Mouse (Mus musculus) layer of hippocampus, postnatal 14 days (tissue): ENCODE results near the gene Fam124a. TPM values are rescaled to one million over a fixed set of nuclear protein-coding genes. Genes with fewer than 3 reads are reported as not detected.
"Not testable (repeated sequence)": the region's sequence is repeated elsewhere in the genome, so short reads cannot be mapped to it uniquely, and the experiment has no call there.

Experiments used
- DNase-seq, 2 experiments: peaks; one replicate each; pipeline ENCODE4 v3.0.0; 2021 to 2022; ENCODE audit warnings: low spot score in 2 of 2, mixed read lengths in 1 of 2
- long read RNA-seq, 2 experiments: library from polyadenylated mRNA; stranded (forward); transcript quantifications; one replicate each; pipeline ENCODE4 v2.0.0; 2021
- total RNA-seq, 2 experiments: library from RNA; stranded (reverse); gene quantifications; 2 replicates each; pipeline ENCODE4 v1.2.3; 2021

Gene Fam124a
- 10 to 100 TPM; 19.4 to 21.8 TPM for total RNA-seq
- long read RNA-seq, experiment 1, partial matches to known transcripts, result 0 of 2 reads
- long read RNA-seq, experiment 1, other reads (novel, unspliced or antisense), result 2 of 2 reads
- long read RNA-seq, experiment 2, partial matches to known transcripts, result 0 of 6 reads
- long read RNA-seq, experiment 2, other reads (novel, unspliced or antisense), result 5 of 6 reads

- peak; percentile 69 to 79 for DNase-seq
Observed at GRCm38 (mm10) chr14:62555309-62555829, at the start of gene Fam124a. Fam124a (plus strand) TSS chr14:62555737.

- no peak for DNase-seq
Observed at GRCm38 (mm10) chr14:62506261-62506660, 49.3 kb upstream of the Fam124a start.

GRCm38 (mm10) chr14:62509350-62509749 lies 46.2 kb upstream of the Fam124a start:
- DNase-seq, result no peak

GRCm38 (mm10) chr14:62512845-62513244 lies 42.7 kb upstream of the Fam124a start:
- no peak for DNase-seq

GRCm38 (mm10) chr14:62530951-62531350 lies 24.6 kb upstream of the Fam124a start:
- DNase-seq, result no peak

- DNase-seq, result no peak
Observed at GRCm38 (mm10) chr14:62536127-62536526, 19.4 kb upstream of the Fam124a start.

- DNase-seq, result no peak
Observed at GRCm38 (mm10) chr14:62536988-62537387, 18.5 kb upstream of the Fam124a start.

- peak; percentile 37 to 75 for DNase-seq
Observed at GRCm38 (mm10) chr14:62539834-62540233, 15.7 kb upstream of the Fam124a start.

GRCm38 (mm10) chr14:62541751-62542150 lies 13.8 kb upstream of the Fam124a start:
- DNase-seq, result no peak

- no peak for DNase-seq
Observed at GRCm38 (mm10) chr14:62546296-62546695, 9.2 kb upstream of the Fam124a start.

- DNase-seq, result peak in 1 of 2 experiments; percentile 14
Observed at GRCm38 (mm10) chr14:62546746-62547145, 8.8 kb upstream of the Fam124a start.

- no peak for DNase-seq
Observed at GRCm38 (mm10) chr14:62550121-62550520, 5.4 kb upstream of the Fam124a start.

GRCm38 (mm10) chr14:62552771-62553170 lies 2.8 kb upstream of the Fam124a start:
- DNase-seq, result no peak

- no peak for DNase-seq
Observed at GRCm38 (mm10) chr14:62553786-62554185, 1.8 kb upstream of the Fam124a start.

- peak in 1 of 2 experiments; percentile 25 for DNase-seq
Observed at GRCm38 (mm10) chr14:62555840-62556810, 588 bp downstream of the Fam124a start.

GRCm38 (mm10) chr14:62557111-62557510 lies 1.6 kb downstream of the Fam124a start:
- DNase-seq, result no peak

- peak; percentile 63 to 67 for DNase-seq
Observed at GRCm38 (mm10) chr14:62561875-62562748, 6.6 kb downstream of the Fam124a start.

GRCm38 (mm10) chr14:62563679-62564078 lies 8.1 kb downstream of the Fam124a start:
- no peak for DNase-seq

GRCm38 (mm10) chr14:62566821-62567220 lies 11.3 kb downstream of the Fam124a start, which contains the start of gene Gm4131:
Gm4131 (minus strand) TSS chr14:62566921.
- DNase-seq, result not testable (repeated sequence)

- DNase-seq, result no peak
Observed at GRCm38 (mm10) chr14:62569463-62569862, 13.9 kb downstream of the Fam124a start.

GRCm38 (mm10) chr14:62570299-62570698 lies 14.8 kb downstream of the Fam124a start:
- no peak for DNase-seq
